Mouse (Mus musculus) urinary bladder, postnatal 10 days (tissue): ENCODE measurements around the gene Gm6358.
"Not testable (repeated sequence)": the region's sequence is repeated elsewhere in the genome, so short reads cannot be mapped to it uniquely, and the experiment has no call there.

Experiments
- DNase-seq: peaks from one replicate; pipeline ENCODE4 v3.0.0; 2022; ENCODE audit warnings: low spot score

Gm6358 gene

GRCm38 (mm10) chr16:89140551-89140950 lies at the start of gene Gm6358:
Gm6358 (plus strand) TSS chr16:89140851.
- DNase-seq, result no peak

- DNase-seq, result no peak
Measured at GRCm38 (mm10) chr16:89150786-89151185, 10.1 kb downstream of the Gm6358 start, which contains the start of gene Gm10061. Gm10061 (plus strand) TSS chr16:89151086.

- no peak for DNase-seq
Measured at GRCm38 (mm10) chr16:89157652-89158051, 17.0 kb downstream of the Gm6358 start, which contains the start of gene Gm9789. Gm9789 (plus strand) TSS chr16:89157952.

- not testable (repeated sequence) for DNase-seq
Measured at GRCm38 (mm10) chr16:89169190-89169589, 28.5 kb downstream of the Gm6358 start, which contains the start of gene Gm7735. Gm7735 (plus strand) TSS chr16:89169490.

GRCm38 (mm10) chr16:89174435-89174834 lies 33.8 kb downstream of the Gm6358 start, which contains the start of gene 1110057P08Rik:
1110057P08Rik (plus strand) TSS chr16:89174735.
- DNase-seq, result no peak

- DNase-seq, result no peak
Measured at GRCm38 (mm10) chr16:89188621-89189020, 48.0 kb downstream of the Gm6358 start.
